Mouse (Mus musculus): ENCODE measurements at regions not wholly inside any gene's neighbourhood (a gene's known extent, or its start where the extent isn't known, plus 50 kb on each side); places are given as distances from the start of the nearest gene placed in this dataset.

- TF ChIP-seq CTCF (IDR thresholded peaks at IDR 0.05; ENCODE audit: low read depth) (no peak), EP300 (IDR thresholded peaks at IDR 0.05; ENCODE audit: low read depth) (no peak)
Observed at GRCm38 (mm10) chr1:61139984-61140648, 162.4 kb downstream of the Icos start.
